Mouse (Mus musculus) heart, embryonic 12.5 days (tissue): ENCODE results near the gene Stac2. TPM values are rescaled to one million over a fixed set of nuclear protein-coding genes. Genes with fewer than 3 reads are reported as not detected.

Experiments used
- ATAC-seq: fragments of 200-750 bp; cut with Nextera tagmentation; 2 replicates; pipeline ENCODE4 v1.8.0; 2017; ENCODE audit warnings: moderate TSS enrichment, moderate library complexity; ENCODE audit not compliant: insufficient number of reproducible peaks, low FRiP score
- H3K27ac ChIP-seq: fragments of 300-500 bp; sonication (generic); 2 replicates; pipeline ENCODE4 v1.5.1; 2016; ENCODE audit warnings: mild to moderate bottlenecking, moderate library complexity; ENCODE audit not compliant: poor library complexity, severe bottlenecking
- H3K27me3 ChIP-seq: fragments of 300-500 bp; sonication (generic); replicated peaks from 2 replicates; pipeline ENCODE4 v1.6.1; 2016; ENCODE audit warnings: mild to moderate bottlenecking, moderate library complexity
- H3K36me3 ChIP-seq: fragments of 300-500 bp; sonication (generic); 2 replicates; pipeline ENCODE4 v1.6.1; 2016; ENCODE audit warnings: mild to moderate bottlenecking, moderate library complexity
- H3K4me1 ChIP-seq: fragments of 300-500 bp; sonication (generic); replicated peaks from 2 replicates; pipeline ENCODE4 v1.6.1; 2016; ENCODE audit warnings: mild to moderate bottlenecking
- H3K4me2 ChIP-seq: fragments of 300-500 bp; sonication (generic); 2 replicates; pipeline ENCODE4 v1.6.1; 2016; ENCODE audit warnings: mild to moderate bottlenecking, moderate library complexity
- H3K4me3 ChIP-seq: fragments of 300-500 bp; sonication (generic); 2 replicates; pipeline ENCODE4 v1.5.1; 2016; ENCODE audit warnings: mild to moderate bottlenecking
- H3K9ac ChIP-seq: fragments of 300-500 bp; sonication (generic); 2 replicates; pipeline ENCODE4 v1.6.1; 2016; ENCODE audit warnings: mild to moderate bottlenecking, moderate library complexity
- H3K9me3 ChIP-seq: fragments of 300-500 bp; sonication (generic); replicated peaks from 2 replicates; pipeline ENCODE4 v1.6.1; 2016; ENCODE audit warnings: mild to moderate bottlenecking, moderate library complexity
- WGBS: fragments of 180-500 bp; shearing (Covaris S2); methylation state at CpG from one replicate; pipeline ENCODE4 v1.1.7; 2016; 5-methylcytosine and 5-hydroxymethylcytosine counted together
- polyA plus RNA-seq: library from polyadenylated mRNA; unstranded; fragments of >200 nt; fragmentation: Nextera tagmentation; extraction: Ambion mirVana; gene quantifications from 2 replicates; pipeline ENCODE4 v1.2.1, GENCODE M21; 2016

Stac2 gene
- polyA plus RNA-seq, 1 experiment from 2014 or later = 0.47 TPM

- Histone ChIP-seq H3K4me2 (no peak overlapping the region), H3K9ac (no peak overlapping the region), H3K27ac (peak overlapping the region; percentile 3; the same call in 1 of the 2 replicates), H3K27me3 (peaks cover 10% of the 10 kb centered on the region), H3K4me1 (peaks cover 29% of the 10 kb centered on the region), H3K4me3 (no peak overlapping the region), H3K36me3 (peaks cover 34% of the 10 kb centered on the region), H3K9me3 (no peaks in the 10 kb centered on the region)
- WGBS = 3% methylated on average over 5 of the region's 5 CpGs
- no peak for ATAC-seq
These were observed 21.9 kb downstream of the Stac2 start for GRCm38 (mm10) chr11:98031443-98031770.

DNA sequence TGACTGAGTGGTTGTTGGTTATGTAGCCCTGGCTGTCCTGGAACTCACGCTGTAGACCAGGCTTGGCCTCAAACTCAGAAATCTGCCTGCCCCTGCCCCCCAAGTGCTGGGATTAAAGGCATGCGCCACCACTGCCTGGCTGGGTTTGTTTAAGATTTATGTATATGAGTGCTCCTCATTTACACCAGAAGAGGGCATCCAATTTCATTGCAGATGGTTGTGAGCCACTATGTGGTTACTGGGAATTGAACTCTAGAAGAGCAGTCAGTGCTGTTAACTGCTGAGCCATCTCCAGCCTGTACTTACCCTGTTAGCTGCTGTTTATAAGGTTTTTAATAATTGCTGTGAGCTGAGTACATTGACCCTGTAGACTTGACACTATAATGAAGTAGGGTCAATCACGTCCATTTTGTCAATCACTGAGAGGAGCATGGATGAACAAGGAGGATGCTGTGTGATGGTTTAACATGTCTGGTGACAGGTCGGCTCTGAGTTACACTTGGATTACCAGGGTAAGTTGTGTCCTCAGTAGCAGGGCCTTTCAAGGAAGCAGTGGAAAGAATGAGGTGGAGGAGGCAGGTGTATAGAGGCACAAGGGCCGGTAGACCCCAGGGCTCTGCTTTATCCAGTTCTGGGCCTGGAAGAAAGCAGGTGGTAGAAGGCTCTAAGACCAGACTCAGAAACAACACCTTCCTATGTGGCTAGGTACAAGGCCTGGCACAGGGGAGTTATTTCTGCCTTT is 22.4 kb downstream of the Stac2 start:
- Histone ChIP-seq H3K4me1 (peaks cover 26% of the 10 kb centered on the region), H3K27ac (peak overlapping the region; percentile 3; the same call in 1 of the 2 replicates), H3K27me3 (peaks cover 7% of the 10 kb centered on the region; the same call in 1 of the 2 replicates), H3K9ac (no peak overlapping the region), H3K4me2 (no peak overlapping the region), H3K9me3 (no peaks in the 10 kb centered on the region), H3K4me3 (no peak overlapping the region), H3K36me3 (peaks cover 34% of the 10 kb centered on the region)
- ATAC-seq = no peak
- 60% methylated on average over 5 of the region's 5 CpGs for WGBS

- ATAC-seq = no peak
- Histone ChIP-seq H3K9me3 (no peaks in the 10 kb centered on the region), H3K27ac (peak overlapping the region; percentile 96; the same call in 1 of the 2 replicates), H3K4me1 (peaks cover 20% of the 10 kb centered on the region), H3K27me3 (no peaks in the 10 kb centered on the region), H3K4me2 (peak overlapping the region; percentile 93), H3K4me3 (peak overlapping the region; percentile 99), H3K36me3 (peaks cover 34% of the 10 kb centered on the region), H3K9ac (peak overlapping the region; percentile 99)
- WGBS = 24% methylated on average over 7 of the region's 7 CpGs
These were observed 25.5 kb downstream of the Stac2 start for GRCm38 (mm10) chr11:98027785-98028184.

DNA sequence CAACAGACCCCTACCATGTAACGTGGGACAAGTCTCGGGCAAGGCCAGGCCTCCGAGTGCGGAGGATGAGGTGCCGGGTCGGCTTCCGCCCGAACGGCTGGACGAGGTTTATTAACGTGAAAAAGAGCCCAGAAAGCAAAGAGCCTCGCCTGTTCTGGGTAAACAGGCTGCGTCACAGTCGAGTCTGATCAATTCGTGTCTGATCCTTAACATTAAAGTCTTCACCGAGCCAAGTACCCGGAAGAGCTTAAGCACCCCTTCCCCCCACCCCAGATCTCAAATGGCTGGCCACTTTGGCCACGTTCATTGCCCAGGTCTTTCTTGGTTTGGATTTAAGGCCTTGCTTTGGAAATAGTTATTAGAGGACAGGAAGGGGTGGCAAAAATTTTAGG is 26.0 kb downstream of the Stac2 start:
- Histone ChIP-seq H3K4me1 (peaks cover 20% of the 10 kb centered on the region), H3K9me3 (no peaks in the 10 kb centered on the region), H3K36me3 (peaks cover 34% of the 10 kb centered on the region), H3K27ac (peak overlapping the region; percentile 96), H3K27me3 (no peaks in the 10 kb centered on the region), H3K4me3 (peak overlapping the region; percentile 99), H3K4me2 (peak overlapping the region; percentile 93), H3K9ac (peak overlapping the region; percentile 99)
- ATAC-seq = no peak
- under 1% methylated on average over 18 of the region's 18 CpGs for WGBS

- H3K9me3 ChIP-seq = no peaks in the 10 kb centered on the region
- H3K36me3 ChIP-seq = peaks cover 34% of the 10 kb centered on the region
- WGBS = under 1% methylated on average over 69 of the region's 69 CpGs
- peaks cover 18% of the 10 kb centered on the region for H3K4me1 ChIP-seq
- ATAC-seq = peak; percentile 86
- peak within 1 kb of the TSS; percentile 96 for H3K27ac ChIP-seq
- H3K9ac ChIP-seq = peak within 1 kb of the TSS; percentile 99
- peak within 1 kb of the TSS; percentile 99 for H3K4me3 ChIP-seq
- peak within 1 kb of the TSS; percentile 93 for H3K4me2 ChIP-seq
- no peaks in the 10 kb centered on the region for H3K27me3 ChIP-seq
These were observed 26.5 kb downstream of the Stac2 start, which contains the start of gene Rpl19 for GRCm38 (mm10) chr11:98026570-98027296. Rpl19 (plus strand) TSS chr11:98026710.

GRCm38 (mm10) chr11:98026248-98026569 is 27.1 kb downstream of the Stac2 start:
- peak overlapping the region; percentile 96 for H3K27ac ChIP-seq
- H3K4me1 ChIP-seq = peaks cover 23% of the 10 kb centered on the region
- H3K4me3 ChIP-seq = peak overlapping the region; percentile 99
- ATAC-seq = no peak
- H3K4me2 ChIP-seq = peak overlapping the region; percentile 93
- peaks cover 32% of the 10 kb centered on the region for H3K36me3 ChIP-seq
- no peaks in the 10 kb centered on the region for H3K9me3 ChIP-seq
- H3K9ac ChIP-seq = peak overlapping the region; percentile 99
- WGBS = 7% methylated on average over 15 of the region's 15 CpGs
- H3K27me3 ChIP-seq = no peaks in the 10 kb centered on the region

GRCm38 (mm10) chr11:98024516-98024915 is 28.7 kb downstream of the Stac2 start:
- Histone ChIP-seq H3K4me2 (no peak overlapping the region), H3K4me1 (peaks cover 39% of the 10 kb centered on the region), H3K4me3 (no peak overlapping the region), H3K27ac (no peak overlapping the region), H3K27me3 (peaks cover 15% of the 10 kb centered on the region), H3K36me3 (peaks cover 15% of the 10 kb centered on the region), H3K9ac (no peak overlapping the region), H3K9me3 (no peaks in the 10 kb centered on the region)
- no peak for ATAC-seq
- 92% methylated on average over 3 of the region's 3 CpGs for WGBS

DNA sequence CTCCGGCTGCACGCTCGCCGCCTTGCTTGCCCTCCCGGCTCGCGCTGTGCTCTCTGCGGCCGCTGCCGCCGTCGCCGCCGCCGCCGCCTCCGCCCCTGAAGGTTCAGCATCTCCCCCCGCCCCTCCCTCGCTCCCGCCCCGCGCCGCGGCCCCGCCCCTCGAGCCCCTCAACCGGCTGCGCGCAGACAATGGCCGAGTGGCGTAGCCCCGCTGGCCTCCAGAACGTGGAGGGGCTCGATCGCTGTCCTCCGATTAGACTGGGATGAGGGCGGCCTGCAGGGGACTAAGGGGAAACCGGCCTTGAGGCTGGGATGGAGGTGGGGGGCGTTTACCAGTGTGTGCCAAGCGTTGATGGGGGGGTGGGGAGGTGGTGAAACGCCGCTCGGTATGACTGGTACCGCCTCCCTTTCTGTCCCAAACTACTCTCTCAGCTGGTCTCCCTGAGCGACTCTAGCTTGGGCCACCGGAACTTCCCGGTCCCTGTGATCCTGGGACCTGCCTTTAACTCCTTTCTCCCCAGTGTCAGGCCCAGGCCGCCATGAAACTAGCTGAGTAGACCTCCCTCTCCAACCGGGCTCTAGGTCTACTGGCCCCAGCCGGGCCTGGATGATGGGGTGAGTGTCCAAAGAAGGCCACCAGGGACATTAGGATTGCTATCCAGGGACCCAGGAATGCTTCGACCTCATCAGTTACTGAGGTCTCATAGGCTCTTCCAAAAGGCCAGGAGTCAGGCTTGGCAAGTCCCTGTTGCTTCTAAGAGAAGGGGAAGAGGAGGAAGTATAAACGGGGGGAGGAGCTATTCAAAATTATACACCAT is 30.5 kb downstream of the Stac2 start, which contains the start of gene Cacnb1:
Gene Cacnb1 (minus strand): TSS at position 480 of the 817 bp plus-strand sequence.
- ATAC-seq = peak; percentile 43
- H3K27me3 ChIP-seq = peaks cover 16% of the 10 kb centered on the region
- H3K4me1 ChIP-seq = peaks cover 42% of the 10 kb centered on the region
- H3K36me3 ChIP-seq = no peaks in the 10 kb centered on the region
- H3K4me3 ChIP-seq = peak within 1 kb of the TSS; percentile 79
- peak within 1 kb of the TSS; percentile 77 for H3K9ac ChIP-seq
- peak within 1 kb of the TSS; percentile 97 for H3K4me2 ChIP-seq
- H3K27ac ChIP-seq = peak within 1 kb of the TSS; percentile 67
- WGBS = 2% methylated on average over 37 of the region's 52 CpGs
- H3K9me3 ChIP-seq = no peaks in the 10 kb centered on the region

GRCm38 (mm10) chr11:98022253-98022554 is 31.1 kb downstream of the Stac2 start:
- peaks cover 39% of the 10 kb centered on the region for H3K4me1 ChIP-seq
- under 1% methylated on average over 23 of the region's 23 CpGs for WGBS
- H3K4me3 ChIP-seq = peak overlapping the region; percentile 79
- peaks cover 16% of the 10 kb centered on the region for H3K27me3 ChIP-seq
- no peaks in the 10 kb centered on the region for H3K36me3 ChIP-seq
- no peak; the same call in none of the 2 replicates for ATAC-seq
- no peaks in the 10 kb centered on the region for H3K9me3 ChIP-seq
- H3K9ac ChIP-seq = peak overlapping the region; percentile 77
- peak overlapping the region; percentile 97 for H3K4me2 ChIP-seq
- peak overlapping the region; percentile 67 for H3K27ac ChIP-seq

- no peaks in the 10 kb centered on the region for H3K9me3 ChIP-seq
- 5% methylated on average over 32 of the region's 34 CpGs for WGBS
- peak overlapping the region; percentile 79 for H3K4me3 ChIP-seq
- H3K9ac ChIP-seq = peak overlapping the region; percentile 77
- H3K27me3 ChIP-seq = peaks cover 16% of the 10 kb centered on the region
- peak overlapping the region; percentile 97 for H3K4me2 ChIP-seq
- peaks cover 39% of the 10 kb centered on the region for H3K4me1 ChIP-seq
- no peak for ATAC-seq
- H3K27ac ChIP-seq = peak overlapping the region; percentile 67; the same call in 1 of the 2 replicates
- H3K36me3 ChIP-seq = no peaks in the 10 kb centered on the region
These were observed 31.6 kb downstream of the Stac2 start for GRCm38 (mm10) chr11:98021565-98022252.
